Mouse (Mus musculus) MEL (cell line): ENCODE measurements around the gene Rcc1.

Source experiments
- BHLHE40 ChIP-seq: IDR thresholded peaks from 2 replicates; pipeline ENCODE4 v1.6.1; 2012; ENCODE audit warnings: low read depth, mild to moderate bottlenecking, inconsistent platforms, low read length, improper control_type of control experiment, borderline replicate concordance
- CTCF ChIP-seq, 3 experiments: IDR thresholded peaks in 2 of 3; conservative IDR thresholded peaks in 1 of 3; 2 replicates each; pipeline ENCODE4 v1.5.1; 2011 to 2012; ENCODE audit warnings: low read length in 3 of 3, low read depth in 2 of 3, mild to moderate bottlenecking in 2 of 3, improper control_type of control experiment in 1 of 3, inconsistent platforms in 1 of 3, mixed read lengths in 1 of 3, moderate library complexity in 1 of 3; ENCODE audit not compliant: control insufficient read depth in 1 of 3, insufficient read depth in 1 of 3, poor library complexity in 1 of 3, severe bottlenecking in 1 of 3
- EP300 ChIP-seq, 2 experiments: IDR thresholded peaks; 2 replicates each; pipeline ENCODE4 v1.6.1; 2011; ENCODE audit warnings: improper control_type of control experiment in 2 of 2, low read length in 2 of 2, low read depth in 1 of 2, mild to moderate bottlenecking in 1 of 2
- MXI1 ChIP-seq: IDR thresholded peaks from 2 replicates; pipeline ENCODE4 v1.6.1; 2011; ENCODE audit warnings: mild to moderate bottlenecking, low read depth, low read length, improper control_type of control experiment
- POLR2A ChIP-seq, 2 experiments: IDR thresholded peaks; 2 replicates each; pipeline ENCODE4 v1.6.1; 2011 to 2012; ENCODE audit warnings: low read length in 2 of 2, mild to moderate bottlenecking in 2 of 2, control low read depth in 1 of 2, improper control_type of control experiment in 1 of 2, low read depth in 1 of 2, moderate library complexity in 1 of 2; ENCODE audit not compliant: control insufficient read depth in 1 of 2, insufficient read depth in 1 of 2, poor library complexity in 1 of 2
- USF2 ChIP-seq, 2 experiments: IDR thresholded peaks; 2 replicates each; pipeline ENCODE4 v1.6.1; 2011 to 2012; ENCODE audit warnings: improper control_type of control experiment in 2 of 2, low read length in 2 of 2, borderline replicate concordance in 1 of 2, inconsistent platforms in 1 of 2, low read depth in 1 of 2, mild to moderate bottlenecking in 1 of 2; ENCODE audit not compliant: insufficient read depth in 1 of 2

DNA sequence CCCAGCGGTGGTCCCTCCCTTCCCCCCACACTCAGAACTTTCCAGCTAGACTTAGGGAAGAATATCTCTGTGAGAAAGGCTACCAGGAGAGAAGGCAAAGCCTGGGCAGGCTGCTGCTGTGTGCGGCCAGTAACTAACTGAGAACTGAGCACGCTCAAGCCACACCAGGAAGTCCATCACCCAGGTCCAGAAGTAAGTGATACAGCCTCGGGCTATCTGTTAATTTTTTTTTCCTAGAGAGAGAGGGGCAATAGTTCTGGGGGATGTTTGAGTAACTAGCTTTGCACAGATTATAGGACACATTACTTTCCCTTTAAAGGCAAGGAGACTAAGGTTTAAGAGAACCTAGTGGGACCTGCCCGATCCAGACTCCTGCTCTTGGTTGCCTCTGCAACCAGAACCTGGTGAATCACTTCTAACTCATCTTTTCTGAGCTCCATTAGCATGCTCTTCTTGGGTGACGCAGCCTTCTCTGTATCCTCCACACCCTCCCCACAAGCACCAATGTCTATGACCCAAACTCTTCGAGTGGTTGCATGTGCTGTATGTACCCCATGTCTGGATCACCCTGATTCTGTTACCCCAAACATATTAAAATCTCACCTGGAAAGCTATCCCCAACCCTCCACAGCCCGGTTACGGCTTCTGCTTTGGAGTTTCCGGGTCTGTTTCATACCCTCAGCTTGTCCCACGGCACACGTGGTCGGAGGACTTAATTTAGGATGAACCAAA lies 8.8 kb downstream of the Rcc1 start:
- no peak for TF ChIP-seq CTCF (IDR thresholded peaks at IDR 0.05 in 2 of 3, conservative IDR thresholded peaks at IDR 0.05 in 1 of 3; ENCODE audit: control insufficient read depth in 1 of 3, insufficient read depth in 1 of 3, low read depth in 2 of 3, low read length in 3 of 3, poor library complexity in 1 of 3, severe bottlenecking in 1 of 3)
- no peak for TF ChIP-seq USF2 (IDR thresholded peaks at IDR 0.05; ENCODE audit: borderline replicate concordance in 1 of 2, insufficient read depth in 1 of 2, low read depth in 1 of 2, low read length in 2 of 2)
- no peak for TF ChIP-seq POLR2A (IDR thresholded peaks at IDR 0.05; ENCODE audit: control insufficient read depth in 1 of 2, insufficient read depth in 1 of 2, low read depth in 1 of 2, low read length in 2 of 2, poor library complexity in 1 of 2)
- no peak for TF ChIP-seq EP300 (IDR thresholded peaks at IDR 0.05; ENCODE audit: low read depth in 1 of 2, low read length in 2 of 2)
- no peak for TF ChIP-seq BHLHE40
- TF ChIP-seq MXI1 = no peak
